Mouse (Mus musculus) thymus, adult 2 months (tissue): ENCODE results near the gene Igsf6.

ENCODE experiments used
- CTCF ChIP-seq: fragments of 200-500 bp; IDR thresholded peaks from 2 replicates; pipeline ENCODE4 v1.5.1; 2012; ENCODE audit warnings: mild to moderate bottlenecking, control low read depth, low read length, moderate library complexity, borderline replicate concordance; ENCODE audit not compliant: control insufficient read depth, poor library complexity, insufficient read depth; ENCODE audit errors: extremely low read depth
- POLR2A ChIP-seq: fragments of 200-500 bp; IDR thresholded peaks from 2 replicates; pipeline ENCODE4 v1.6.1; 2012; ENCODE audit warnings: mild to moderate bottlenecking, low read length, control low read depth, moderate library complexity; ENCODE audit not compliant: control insufficient read depth, poor library complexity, insufficient read depth; ENCODE audit errors: extremely low read depth

- no peak for TF ChIP-seq CTCF
- no peak for TF ChIP-seq POLR2A
Measured at GRCm38 (mm10) chr7:121088745-121089144, 14.4 kb upstream of the Igsf6 start.
